Mouse (Mus musculus) liver, embryonic 12.5 days (tissue): ENCODE results near the gene Gm11027. TPM values are rescaled to one million over a fixed set of nuclear protein-coding genes. Genes with fewer than 3 reads are reported as not detected.
A peak's percentile ranks its signal among the peaks of the same experiment; 100 is the strongest.

Experiments used
- ATAC-seq: fragments of 200-750 bp; cut with Nextera tagmentation; 2 replicates; pipeline ENCODE4 v1.8.0; 2017; ENCODE audit warnings: moderate number of reproducible peaks, mild to moderate bottlenecking, moderate library complexity
- H3K27ac ChIP-seq: fragments of 300-500 bp; sonication (generic); 2 replicates; pipeline ENCODE4 v1.5.1; 2016; ENCODE audit warnings: mild to moderate bottlenecking
- H3K27me3 ChIP-seq: fragments of 300-500 bp; sonication (generic); replicated peaks from 2 replicates; pipeline ENCODE4 v1.6.1; 2016; ENCODE audit warnings: mild to moderate bottlenecking, moderate library complexity
- H3K36me3 ChIP-seq: fragments of 300-500 bp; sonication (generic); 2 replicates; pipeline ENCODE4 v1.6.1; 2016; ENCODE audit warnings: mild to moderate bottlenecking, moderate library complexity
- H3K4me1 ChIP-seq: fragments of 300-500 bp; sonication (generic); 2 replicates; pipeline ENCODE4 v1.6.1; 2016
- H3K4me2 ChIP-seq: fragments of 300-500 bp; sonication (generic); 2 replicates; pipeline ENCODE4 v1.6.1; 2016; ENCODE audit warnings: mild to moderate bottlenecking, moderate library complexity
- H3K4me3 ChIP-seq: fragments of 300-500 bp; sonication (generic); 2 replicates; pipeline ENCODE4 v1.5.1; 2016; ENCODE audit warnings: mild to moderate bottlenecking, moderate library complexity
- H3K9ac ChIP-seq: fragments of 300-500 bp; sonication (generic); 2 replicates; pipeline ENCODE4 v1.6.1; 2016; ENCODE audit warnings: mild to moderate bottlenecking, moderate library complexity
- H3K9me3 ChIP-seq: fragments of 300-500 bp; sonication (generic); replicated peaks from 2 replicates; pipeline ENCODE4 v1.6.1; 2016; ENCODE audit warnings: mild to moderate bottlenecking, moderate library complexity
- WGBS: fragments of 180-500 bp; shearing (Covaris S2); methylation state at CpG from one replicate; pipeline ENCODE4 v1.1.7; 2016; ENCODE audit not compliant: insufficient replicate concordance; 5-methylcytosine and 5-hydroxymethylcytosine counted together
- polyA plus RNA-seq: library from polyadenylated mRNA; unstranded; fragments of >200 nt; fragmentation: Nextera tagmentation; extraction: Ambion mirVana; gene quantifications from 2 replicates; pipeline ENCODE4 v1.2.1, GENCODE M21; 2016

Gene Gm11027
- polyA plus RNA-seq, 1 experiment from 2014 or later: not detected

GRCm38 (mm10) chr12:116258321-116258720 lies 16.9 kb upstream of the Gm11027 start:
- Histone ChIP-seq H3K27ac (no peak overlapping the region), H3K9me3 (no peaks in the 10 kb centered on the region), H3K4me2 (no peak overlapping the region), H3K4me3 (no peak overlapping the region), H3K36me3 (peaks cover 7% of the 10 kb centered on the region; the same call in 1 of the 2 replicates), H3K27me3 (no peaks in the 10 kb centered on the region), H3K4me1 (peaks cover 36% of the 10 kb centered on the region), H3K9ac (no peak overlapping the region)
- no peak for ATAC-seq
- 74% methylated on average over 2 of the region's 2 CpGs for WGBS

- Histone ChIP-seq H3K4me3 (peak within 1 kb of the TSS; percentile 69), H3K9ac (peak within 1 kb of the TSS; percentile 79), H3K36me3 (no peaks in the 10 kb centered on the region), H3K9me3 (no peaks in the 10 kb centered on the region), H3K27ac (peak within 1 kb of the TSS; percentile 65; the same call in 1 of the 2 replicates), H3K4me1 (peaks cover 35% of the 10 kb centered on the region), H3K27me3 (no peaks in the 10 kb centered on the region), H3K4me2 (peak within 1 kb of the TSS; percentile 94)
- WGBS: 4% methylated on average over 47 of the region's 47 CpGs
- peak; percentile 97 for ATAC-seq
Measured at GRCm38 (mm10) chr12:116262555-116263341, 12.4 kb upstream of the Gm11027 start, which contains the start of gene Wdr60. TSS of gene Wdr60 (minus strand) at chr12:116263022.

DNA sequence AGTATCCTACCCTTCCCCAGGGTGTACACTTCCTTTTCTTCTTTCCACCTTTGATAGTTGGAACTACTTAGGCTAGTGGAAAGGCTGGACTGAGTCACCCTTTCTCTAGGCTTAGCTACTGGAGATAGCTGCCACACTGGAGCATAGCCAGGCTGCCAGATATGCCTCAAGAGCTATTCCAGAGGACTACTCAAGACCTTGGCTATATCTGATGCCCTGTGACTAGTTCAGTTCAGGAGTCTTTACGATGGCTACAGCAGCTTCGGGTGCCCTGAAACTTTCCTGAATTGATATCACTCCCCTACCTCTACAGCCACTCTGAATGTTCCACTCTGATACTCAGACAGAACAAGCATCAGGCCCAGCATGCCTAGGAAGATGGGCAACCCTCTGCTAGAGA lies 10.4 kb upstream of the Gm11027 start:
- no peaks in the 10 kb centered on the region for H3K9me3 ChIP-seq
- 31% methylated on average over 2 of the region's 2 CpGs for WGBS
- H3K9ac ChIP-seq: no peak overlapping the region
- H3K27ac ChIP-seq: peak overlapping the region; percentile 74
- no peaks in the 10 kb centered on the region for H3K27me3 ChIP-seq
- no peak overlapping the region for H3K4me2 ChIP-seq
- H3K4me1 ChIP-seq: peaks cover 34% of the 10 kb centered on the region
- no peaks in the 10 kb centered on the region for H3K36me3 ChIP-seq
- ATAC-seq: peak; percentile 8
- no peak overlapping the region for H3K4me3 ChIP-seq

GRCm38 (mm10) chr12:116265275-116265674 lies 9.9 kb upstream of the Gm11027 start:
- H3K4me3 ChIP-seq: no peak overlapping the region
- peak; percentile 59 for ATAC-seq
- H3K9ac ChIP-seq: no peak overlapping the region
- peak overlapping the region; percentile 74 for H3K27ac ChIP-seq
- no peaks in the 10 kb centered on the region for H3K27me3 ChIP-seq
- peaks cover 39% of the 10 kb centered on the region for H3K4me1 ChIP-seq
- no peaks in the 10 kb centered on the region for H3K9me3 ChIP-seq
- WGBS: 51% methylated on average over 2 of the region's 2 CpGs
- no peaks in the 10 kb centered on the region for H3K36me3 ChIP-seq
- H3K4me2 ChIP-seq: no peak overlapping the region

- H3K4me3 ChIP-seq: no peak overlapping the region
- 50% methylated on average over 5 of the region's 5 CpGs for WGBS
- no peaks in the 10 kb centered on the region for H3K27me3 ChIP-seq
- H3K9ac ChIP-seq: no peak overlapping the region
- ATAC-seq: peak; percentile 70
- H3K36me3 ChIP-seq: no peaks in the 10 kb centered on the region
- H3K4me2 ChIP-seq: no peak overlapping the region
- peaks cover 32% of the 10 kb centered on the region for H3K4me1 ChIP-seq
- H3K27ac ChIP-seq: 0 out of 2 replicates have a peak overlapping the region, but pooled peaks have one; percentile 18
- no peaks in the 10 kb centered on the region for H3K9me3 ChIP-seq
Measured at GRCm38 (mm10) chr12:116269450-116269849, 5.7 kb upstream of the Gm11027 start.

GRCm38 (mm10) chr12:116270538-116270937 lies 4.6 kb upstream of the Gm11027 start:
- no peak overlapping the region for H3K4me2 ChIP-seq

GRCm38 (mm10) chr12:116271071-116271470 lies 4.1 kb upstream of the Gm11027 start:
- H3K4me2 ChIP-seq: no peak overlapping the region
- WGBS: 87% methylated on average over 2 of the region's 2 CpGs
- H3K9ac ChIP-seq: no peak overlapping the region
- H3K27me3 ChIP-seq: no peaks in the 10 kb centered on the region
- H3K4me3 ChIP-seq: no peak overlapping the region
- peaks cover 24% of the 10 kb centered on the region for H3K4me1 ChIP-seq
- no peaks in the 10 kb centered on the region for H3K36me3 ChIP-seq
- no peak for ATAC-seq
- H3K9me3 ChIP-seq: no peaks in the 10 kb centered on the region
- no peak overlapping the region for H3K27ac ChIP-seq

More at GRCm38 (mm10) chr12:116270538-116270937, 4.6 kb upstream of the Gm11027 start:
- Histone ChIP-seq H3K9me3 (no peaks in the 10 kb centered on the region), H3K36me3 (no peaks in the 10 kb centered on the region), H3K9ac (no peak overlapping the region), H3K4me1 (peaks cover 22% of the 10 kb centered on the region), H3K4me3 (no peak overlapping the region), H3K27me3 (no peaks in the 10 kb centered on the region), H3K27ac (no peak overlapping the region)
- 66% methylated on average over 1 of the region's 1 CpGs for WGBS
- ATAC-seq: no peak

GRCm38 (mm10) chr12:116273733-116274132 lies 1.5 kb upstream of the Gm11027 start:
- no peak overlapping the region for H3K9ac ChIP-seq
- no peak overlapping the region for H3K4me2 ChIP-seq
- H3K27ac ChIP-seq: no peak overlapping the region
- H3K9me3 ChIP-seq: no peaks in the 10 kb centered on the region
- no peak for ATAC-seq
- no peaks in the 10 kb centered on the region for H3K27me3 ChIP-seq
- H3K4me1 ChIP-seq: peaks cover 51% of the 10 kb centered on the region
- no peaks in the 10 kb centered on the region for H3K36me3 ChIP-seq
- 51% methylated on average over 1 of the region's 1 CpGs for WGBS
- H3K4me3 ChIP-seq: no peak overlapping the region

GRCm38 (mm10) chr12:116275631-116276030 lies 445 bp downstream of the Gm11027 start:
- Histone ChIP-seq H3K27ac (no peak overlapping the region), H3K4me1 (peaks cover 52% of the 10 kb centered on the region), H3K9me3 (no peaks in the 10 kb centered on the region), H3K4me2 (no peak overlapping the region), H3K36me3 (no peaks in the 10 kb centered on the region), H3K9ac (no peak overlapping the region), H3K4me3 (no peak overlapping the region), H3K27me3 (no peaks in the 10 kb centered on the region)
- ATAC-seq: no peak
- 73% methylated on average over 4 of the region's 4 CpGs for WGBS

- no peaks in the 10 kb centered on the region for H3K9me3 ChIP-seq
- H3K36me3 ChIP-seq: no peaks in the 10 kb centered on the region
- peak overlapping the region; percentile 76 for H3K27ac ChIP-seq
- no peak overlapping the region for H3K9ac ChIP-seq
- peak overlapping the region; percentile 37 for H3K4me2 ChIP-seq
- H3K4me3 ChIP-seq: no peak overlapping the region
- H3K4me1 ChIP-seq: peaks cover 55% of the 10 kb centered on the region
- no peak for ATAC-seq
- no peaks in the 10 kb centered on the region for H3K27me3 ChIP-seq
- WGBS: 7% methylated on average over 2 of the region's 2 CpGs
Measured at GRCm38 (mm10) chr12:116276961-116277360, 1.8 kb downstream of the Gm11027 start.

DNA sequence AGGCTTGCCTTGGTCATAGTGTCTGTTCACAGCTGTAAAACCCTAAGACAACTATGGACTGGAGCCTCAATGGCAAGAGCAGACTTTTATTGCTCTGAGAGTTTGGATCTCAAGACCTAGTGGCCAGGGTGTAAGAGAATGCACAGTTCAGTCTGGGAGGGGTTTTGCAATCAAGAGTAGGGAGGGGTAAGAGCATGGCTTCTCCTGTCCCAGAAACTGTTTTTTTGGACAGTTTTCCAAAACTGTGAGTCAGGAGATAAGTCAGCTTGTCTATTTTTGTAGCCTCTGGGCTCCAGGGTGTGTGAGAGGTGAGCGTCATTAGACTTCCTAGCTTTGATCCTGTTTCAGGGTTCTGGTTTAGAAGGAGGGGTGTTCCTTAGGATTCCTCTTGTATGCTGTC lies 3.4 kb downstream of the Gm11027 start:
- no peak overlapping the region for H3K9ac ChIP-seq
- no peak overlapping the region for H3K4me3 ChIP-seq
- H3K27ac ChIP-seq: peak overlapping the region; percentile 73
- WGBS: 67% methylated on average over 1 of the region's 1 CpGs
- peaks cover 62% of the 10 kb centered on the region for H3K4me1 ChIP-seq
- no peaks in the 10 kb centered on the region for H3K36me3 ChIP-seq
- no peak overlapping the region for H3K4me2 ChIP-seq
- ATAC-seq: no peak
- no peaks in the 10 kb centered on the region for H3K9me3 ChIP-seq
- H3K27me3 ChIP-seq: no peaks in the 10 kb centered on the region

DNA sequence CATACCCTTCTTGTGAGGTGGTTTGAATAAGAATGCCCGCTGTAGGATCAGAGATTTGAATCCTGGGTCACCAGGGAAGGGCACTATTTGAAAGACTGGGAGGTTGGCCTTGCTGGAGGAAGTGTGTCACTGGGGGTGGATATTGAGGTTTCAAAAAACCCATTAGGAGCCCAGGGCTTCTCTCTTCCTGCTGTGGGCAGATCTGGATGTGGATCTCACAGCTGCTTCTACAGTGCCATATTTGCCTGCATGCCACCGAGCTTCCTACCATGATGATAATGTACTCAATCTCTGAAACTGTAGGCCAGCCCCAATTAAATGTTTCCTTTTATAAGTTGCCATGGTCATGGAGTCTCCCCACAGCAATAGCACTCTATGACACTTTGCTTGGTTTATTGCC lies 4.0 kb downstream of the Gm11027 start:
- peaks cover 66% of the 10 kb centered on the region for H3K4me1 ChIP-seq
- no peaks in the 10 kb centered on the region for H3K27me3 ChIP-seq
- H3K27ac ChIP-seq: peak overlapping the region; percentile 36; the same call in 1 of the 2 replicates
- H3K4me3 ChIP-seq: no peak overlapping the region
- no peaks in the 10 kb centered on the region for H3K36me3 ChIP-seq
- H3K9me3 ChIP-seq: no peaks in the 10 kb centered on the region
- peak overlapping the region; percentile 91; the same call in 1 of the 2 replicates for H3K4me2 ChIP-seq
- ATAC-seq: no peak
- WGBS: 86% methylated on average over 2 of the region's 2 CpGs
- no peak overlapping the region for H3K9ac ChIP-seq
